Mouse (Mus musculus) erythroblast, adult 5-6 weeks (primary cell): ENCODE data around the gene Mymx. TPM values are rescaled to one million over a fixed set of nuclear protein-coding genes. Genes with fewer than 3 reads are reported as not detected.
A peak's percentile ranks its signal among the peaks of the same experiment; 100 is the strongest.

Experiments used
- ATAC-seq: replicated peaks from 2 replicates; pipeline ENCODE4 v1.8.0; 2016; ENCODE audit warnings: moderate number of reproducible peaks, mild to moderate bottlenecking, moderate TSS enrichment, inconsistent platforms; ENCODE audit not compliant: poor library complexity, low FRiP score, severe bottlenecking
- total RNA-seq, 2 experiments: library from RNA; stranded (forward) in 1 of 2; stranded (reverse) in 1 of 2; fragments of 150-400 nt in 1 of 2; fragments of 200-764, 138-1000 nt in 1 of 2; gene quantifications; 2 replicates each; pipeline versions ENCODE4 v1.2.3 to v1.2.4; 2015 to 2017; ENCODE audit warnings: low replicate concordance in 2 of 2

Mymx gene
- total RNA-seq, 2 experiments from 2014 or later = not detected

- ATAC-seq = no peak
Observed at GRCm38 (mm10) chr17:45612921-45613320, 11.0 kb upstream of the Mymx start.

GRCm38 (mm10) chr17:45612008-45612407, 10.1 kb upstream of the Mymx start:
- no peak for ATAC-seq

GRCm38 (mm10) chr17:45610144-45610866, 8.4 kb upstream of the Mymx start:
- ATAC-seq = no peak

GRCm38 (mm10) chr17:45608396-45608795, 6.5 kb upstream of the Mymx start:
- ATAC-seq = no peak

- ATAC-seq = no peak
Observed at GRCm38 (mm10) chr17:45606992-45607879, 5.3 kb upstream of the Mymx start.

GRCm38 (mm10) chr17:45602984-45603383, 1.1 kb upstream of the Mymx start:
- no peak for ATAC-seq

- ATAC-seq = no peak
Observed at GRCm38 (mm10) chr17:45601325-45601724, 577 bp downstream of the Mymx start.

- ATAC-seq = no peak
Observed at GRCm38 (mm10) chr17:45600267-45600666, 1.6 kb downstream of the Mymx start.

- ATAC-seq = no peak
Observed at GRCm38 (mm10) chr17:45599446-45600242, 2.3 kb downstream of the Mymx start, which contains the start of gene Slc29a1. TSS of gene Slc29a1 (minus strand) at chr17:45599606.

GRCm38 (mm10) chr17:45598891-45599290, 3.0 kb downstream of the Mymx start:
- ATAC-seq = no peak

- ATAC-seq = no peak
Observed at GRCm38 (mm10) chr17:45598376-45598775, 3.5 kb downstream of the Mymx start.

GRCm38 (mm10) chr17:45597787-45598186, 4.1 kb downstream of the Mymx start:
- no peak for ATAC-seq

GRCm38 (mm10) chr17:45596631-45597396, 5.1 kb downstream of the Mymx start:
- ATAC-seq = peak; percentile 66

GRCm38 (mm10) chr17:45595736-45596390, 6.0 kb downstream of the Mymx start:
- ATAC-seq = no peak

GRCm38 (mm10) chr17:45594881-45595735, 6.8 kb downstream of the Mymx start:
- ATAC-seq = peak; percentile 50

- ATAC-seq = no peak
Observed at GRCm38 (mm10) chr17:45594195-45594594, 7.7 kb downstream of the Mymx start.

GRCm38 (mm10) chr17:45593479-45593878, 8.4 kb downstream of the Mymx start:
- peak; percentile 76 for ATAC-seq
